Mouse (Mus musculus) cerebellum, adult 11 months (tissue): Measurements from ENCODE around the gene AC124502.3.

Source experiments
- DNase-seq: peaks from one replicate; pipeline ENCODE4 v3.0.0; 2022

The AC124502.3 gene

DNA sequence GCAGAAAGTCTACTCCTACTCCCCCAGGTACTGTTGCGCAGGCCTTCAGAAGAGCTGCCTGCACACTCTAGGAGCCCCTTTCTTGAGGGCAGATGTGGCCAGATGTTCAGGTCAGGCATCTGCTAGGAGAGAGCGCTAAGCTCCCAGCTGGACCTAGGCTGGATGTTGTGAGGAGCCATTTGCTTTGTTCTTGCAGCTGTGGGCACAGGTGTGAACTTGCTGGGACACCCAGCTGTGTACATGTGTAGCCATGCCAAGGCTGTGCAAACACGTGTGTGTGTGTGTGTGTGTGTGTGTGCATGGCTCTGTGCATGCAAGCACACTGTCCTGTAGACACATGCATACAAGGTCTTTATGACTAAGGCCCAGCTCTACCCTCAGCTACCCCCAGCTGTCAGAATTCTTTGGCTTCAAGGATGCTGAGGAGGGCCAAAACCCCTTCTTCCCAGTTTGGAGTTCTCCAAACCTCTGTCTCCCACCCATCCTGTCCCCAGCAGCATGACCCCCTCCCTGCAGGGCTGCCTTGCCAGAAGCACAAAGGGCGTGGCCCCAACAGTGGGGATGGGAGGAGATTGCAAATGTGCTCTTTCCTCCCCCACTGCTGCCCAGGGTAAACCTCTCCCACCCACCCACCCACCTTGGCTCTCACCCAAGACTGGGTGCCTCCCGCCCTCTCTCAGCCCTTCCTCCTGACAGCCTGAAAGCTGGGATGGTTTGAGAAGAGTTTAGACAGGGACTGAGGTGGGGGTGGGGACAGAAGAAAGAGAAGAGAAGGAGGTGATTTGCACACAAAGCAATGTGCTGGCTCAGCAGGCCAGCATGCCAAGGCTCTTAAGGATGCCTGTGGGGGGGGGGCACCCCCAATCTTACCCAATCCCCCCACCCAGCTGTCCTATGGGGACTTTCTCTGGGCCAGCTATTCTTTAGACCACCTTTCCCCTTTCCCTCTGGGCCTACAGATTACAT is 22.0 kb downstream of the AC124502.3 start:
- no peak for DNase-seq

DNA sequence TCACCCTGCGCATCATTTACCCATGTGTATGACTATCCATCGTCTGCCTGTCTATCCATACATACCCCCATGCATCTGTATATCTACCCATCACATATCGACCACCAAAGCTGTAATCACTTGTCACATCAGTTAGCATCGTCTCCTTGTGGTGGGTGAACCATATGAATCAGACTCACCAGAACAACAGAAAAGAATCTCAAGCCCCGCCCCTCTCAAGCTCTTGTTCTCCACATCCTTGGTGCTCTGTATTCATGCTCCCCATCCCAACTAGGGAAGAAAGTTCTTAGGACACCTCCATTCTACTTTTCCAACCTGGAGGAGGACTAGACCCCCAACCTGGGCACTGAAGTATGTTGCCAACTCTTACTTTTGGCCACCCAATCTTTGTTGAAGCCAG is 23.4 kb downstream of the AC124502.3 start:
- DNase-seq = no peak

DNA sequence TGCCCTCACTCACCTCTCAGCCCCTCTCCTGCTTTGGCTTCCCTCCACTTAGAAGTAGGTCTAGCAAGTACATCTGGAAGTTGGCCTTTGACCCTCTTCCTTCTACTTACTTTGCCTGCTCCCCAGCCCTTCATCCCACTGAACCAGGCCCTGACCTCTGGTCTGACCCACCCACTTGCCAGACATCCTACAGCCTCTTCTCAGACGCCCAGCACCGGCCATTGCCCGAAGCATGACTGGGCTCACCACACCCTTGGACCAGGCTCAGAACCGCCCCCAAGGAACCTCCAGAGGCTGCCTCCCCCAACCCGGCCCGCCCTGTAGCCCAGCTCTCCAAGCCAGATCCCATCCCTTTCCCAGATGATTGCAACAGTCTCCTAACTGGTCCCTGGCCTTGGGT is 23.8 kb downstream of the AC124502.3 start:
- no peak for DNase-seq

DNA sequence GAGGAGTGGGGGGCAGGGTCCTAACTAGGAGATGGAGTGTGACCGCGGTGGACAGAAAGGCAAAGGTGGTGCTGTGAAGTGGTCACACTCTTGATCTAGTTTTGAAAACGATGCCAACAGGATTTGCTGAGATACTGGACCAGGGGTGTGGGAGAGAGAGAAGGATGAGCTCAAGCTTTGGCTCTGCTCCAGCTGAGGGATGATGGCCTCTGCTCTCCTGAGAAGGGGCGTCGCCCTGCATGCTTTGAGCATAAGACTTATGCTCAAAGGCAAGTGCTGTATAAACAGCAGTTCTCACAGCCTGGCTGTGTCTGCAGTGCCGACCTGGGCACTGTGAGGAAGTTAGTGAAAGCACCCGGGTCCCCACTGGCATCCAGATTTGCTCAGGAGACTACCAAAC is 26.4 kb downstream of the AC124502.3 start:
- DNase-seq = no peak

DNA sequence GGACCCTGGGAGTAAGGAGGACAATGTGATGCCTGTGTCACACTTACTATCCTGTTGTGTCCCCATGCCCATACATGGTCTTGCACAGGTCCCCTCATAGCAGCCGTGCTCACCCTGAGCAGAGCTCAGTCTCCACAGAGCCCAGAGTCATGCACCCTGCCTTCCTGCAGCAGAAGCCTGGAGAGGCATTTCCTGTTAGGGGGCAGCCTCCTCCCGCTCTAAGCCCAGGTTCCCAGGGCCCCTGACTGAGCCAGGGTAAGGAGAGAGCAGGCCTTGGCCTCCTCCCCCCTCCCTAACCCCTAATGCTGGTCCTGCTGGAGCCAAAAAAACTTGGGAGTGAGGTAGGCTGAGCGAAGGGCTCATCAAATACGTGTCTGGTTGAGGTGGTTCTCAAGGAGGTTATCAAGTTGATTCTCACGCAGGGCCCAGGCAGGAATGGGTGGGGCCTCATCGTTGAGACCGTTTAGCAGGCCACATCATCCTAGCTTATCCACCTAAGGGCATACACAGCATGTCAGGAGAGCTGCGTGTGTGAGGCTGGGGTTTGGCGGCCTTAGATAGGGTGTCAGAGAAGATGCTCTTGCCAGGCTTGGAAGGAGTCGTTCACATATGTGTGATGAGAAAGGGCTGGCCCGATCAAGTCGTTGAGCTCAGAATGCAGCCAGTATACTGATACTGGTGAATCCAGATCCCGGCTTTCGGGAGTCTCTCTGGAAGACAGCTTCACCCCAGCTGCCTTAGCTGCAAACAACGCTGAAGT is 28.5 kb downstream of the AC124502.3 start:
- no peak for DNase-seq

DNA sequence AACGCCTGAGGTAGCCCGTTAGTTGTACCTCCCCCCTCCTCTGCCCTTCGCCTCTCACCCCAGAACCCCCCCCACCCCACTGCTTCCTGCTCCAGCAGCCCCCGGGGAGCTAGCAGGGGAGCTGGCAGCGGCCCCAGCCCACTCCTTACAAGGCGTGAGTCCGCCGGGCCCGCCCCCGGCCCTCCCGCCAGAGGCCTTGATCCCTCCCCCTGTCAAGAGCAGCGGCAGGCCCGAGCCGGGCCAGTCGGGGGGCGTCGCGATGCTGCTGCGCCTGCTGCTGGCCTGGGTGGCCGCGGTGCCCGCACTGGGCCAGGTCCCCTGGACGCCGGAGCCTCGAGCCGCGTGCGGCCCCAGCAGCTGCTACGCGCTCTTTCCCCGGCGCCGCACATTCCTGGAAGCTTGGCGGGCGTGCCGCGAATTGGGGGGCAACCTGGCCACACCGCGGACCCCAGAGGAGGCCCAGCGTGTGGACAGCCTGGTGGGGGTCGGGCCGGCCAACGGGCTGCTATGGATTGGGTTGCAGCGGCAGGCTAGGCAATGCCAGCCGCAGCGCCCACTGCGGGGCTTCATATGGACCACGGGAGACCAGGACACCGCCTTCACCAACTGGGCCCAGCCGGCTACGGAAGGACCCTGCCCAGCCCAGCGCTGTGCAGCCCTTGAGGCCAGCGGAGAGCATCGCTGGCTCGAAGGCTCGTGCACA is 29.3 kb downstream of the AC124502.3 start, which contains the start of gene Cd248:
Gene Cd248, plus strand, starts transcription at position 212 of the 703 bp plus-strand sequence.
- DNase-seq = no peak

DNA sequence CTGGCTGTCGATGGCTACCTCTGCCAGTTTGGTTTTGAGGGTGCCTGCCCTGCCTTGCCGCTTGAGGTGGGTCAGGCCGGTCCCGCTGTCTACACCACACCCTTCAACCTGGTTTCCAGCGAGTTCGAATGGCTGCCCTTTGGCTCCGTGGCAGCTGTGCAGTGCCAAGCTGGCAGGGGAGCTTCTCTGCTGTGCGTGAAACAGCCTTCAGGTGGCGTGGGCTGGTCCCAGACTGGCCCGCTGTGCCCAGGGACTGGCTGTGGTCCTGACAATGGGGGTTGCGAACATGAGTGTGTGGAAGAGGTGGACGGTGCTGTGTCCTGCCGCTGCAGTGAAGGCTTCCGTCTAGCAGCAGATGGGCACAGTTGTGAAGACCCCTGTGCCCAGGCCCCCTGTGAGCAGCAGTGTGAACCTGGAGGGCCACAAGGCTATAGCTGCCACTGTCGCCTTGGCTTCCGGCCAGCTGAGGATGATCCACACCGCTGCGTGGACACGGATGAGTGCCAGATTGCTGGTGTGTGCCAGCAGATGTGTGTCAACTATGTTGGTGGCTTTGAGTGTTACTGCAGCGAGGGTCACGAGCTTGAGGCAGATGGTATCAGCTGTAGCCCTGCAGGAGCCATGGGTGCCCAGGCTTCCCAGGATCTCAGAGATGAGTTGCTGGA is 30.0 kb downstream of the AC124502.3 start:
- DNase-seq = no peak

DNA sequence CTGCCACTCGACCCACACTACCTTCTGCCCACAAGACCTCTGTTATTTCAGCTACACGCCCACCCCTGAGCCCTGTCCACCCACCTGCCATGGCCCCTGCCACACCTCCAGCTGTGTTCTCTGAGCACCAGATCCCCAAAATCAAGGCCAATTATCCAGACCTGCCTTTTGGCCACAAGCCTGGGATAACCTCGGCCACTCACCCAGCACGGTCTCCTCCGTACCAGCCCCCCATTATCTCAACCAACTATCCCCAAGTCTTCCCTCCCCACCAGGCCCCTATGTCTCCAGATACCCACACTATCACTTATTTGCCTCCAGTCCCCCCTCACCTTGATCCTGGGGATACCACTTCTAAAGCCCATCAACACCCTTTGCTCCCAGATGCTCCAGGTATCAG is 30.8 kb downstream of the AC124502.3 start:
- no peak for DNase-seq

DNA sequence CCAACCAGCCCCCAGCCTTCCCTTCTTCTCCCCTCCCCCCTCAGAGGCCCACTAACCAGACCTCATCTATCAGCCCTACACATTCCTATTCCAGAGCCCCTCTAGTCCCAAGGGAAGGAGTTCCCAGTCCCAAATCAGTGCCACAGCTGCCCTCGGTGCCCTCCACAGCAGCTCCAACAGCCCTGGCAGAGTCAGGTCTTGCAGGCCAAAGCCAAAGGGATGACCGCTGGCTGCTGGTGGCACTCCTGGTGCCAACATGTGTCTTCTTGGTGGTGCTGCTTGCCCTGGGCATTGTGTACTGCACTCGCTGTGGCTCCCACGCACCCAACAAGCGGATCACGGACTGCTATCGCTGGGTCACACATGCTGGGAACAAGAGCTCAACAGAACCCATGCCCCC is 31.3 kb downstream of the AC124502.3 start:
- no peak for DNase-seq

DNA sequence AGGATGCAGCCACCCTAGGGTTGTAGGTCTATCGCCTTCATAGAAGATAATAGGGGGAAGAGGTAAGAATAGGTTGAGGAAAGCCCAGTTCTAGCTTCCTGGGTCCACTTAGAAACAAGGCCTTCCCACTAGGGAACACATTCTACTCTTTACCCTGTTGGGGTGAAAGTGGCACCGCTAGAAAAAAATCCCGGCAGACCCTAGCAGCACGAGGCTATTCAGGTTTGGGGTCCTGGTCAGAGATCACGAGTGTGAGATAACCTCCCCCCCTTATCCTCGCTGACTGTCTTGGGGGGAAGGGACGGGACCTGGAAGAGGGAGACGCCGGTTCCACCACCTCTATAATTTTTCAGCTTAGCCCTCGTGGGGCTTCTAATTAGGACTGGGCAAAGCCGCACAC is 32.4 kb downstream of the AC124502.3 start:
- DNase-seq = no peak

DNA sequence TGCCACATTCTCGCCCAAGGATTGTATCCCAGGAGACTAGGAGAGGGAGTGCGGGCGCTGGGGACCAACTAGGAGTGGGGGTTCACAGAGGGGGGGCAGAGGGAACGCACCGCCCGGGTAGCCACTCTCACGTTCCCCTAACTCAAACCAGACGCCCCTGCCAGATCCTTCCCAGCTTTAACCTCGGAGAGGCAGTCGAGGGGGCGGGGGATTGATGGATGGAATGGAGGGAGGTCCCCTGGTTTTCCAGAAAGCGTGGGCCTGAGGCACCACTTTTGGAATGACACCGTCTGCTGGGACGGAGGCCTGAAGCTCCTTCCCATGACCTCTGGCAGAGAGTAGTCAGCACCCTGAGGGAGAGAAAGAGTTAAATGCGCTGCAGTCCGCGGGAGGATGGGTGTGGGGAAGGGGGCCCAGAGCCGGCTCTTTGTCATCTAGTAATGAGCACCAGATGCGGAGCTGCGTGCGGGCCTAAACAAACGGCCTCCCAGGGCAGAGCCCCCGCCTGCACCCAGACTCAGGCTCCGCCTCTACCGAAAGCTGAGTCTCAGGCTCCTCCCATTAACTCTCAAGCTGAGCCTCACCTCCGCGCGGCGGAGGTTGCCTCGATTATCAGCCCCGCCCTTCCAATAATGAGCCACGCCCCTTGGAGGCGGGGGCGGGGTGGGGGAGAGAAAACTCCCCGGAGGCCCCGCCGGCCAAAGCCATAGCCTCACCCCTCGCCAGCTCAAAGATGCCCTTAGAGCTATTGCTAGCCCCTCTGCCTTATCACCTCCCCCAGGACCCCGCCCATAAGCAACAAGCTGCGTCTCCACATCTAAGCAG is 33.1 kb downstream of the AC124502.3 start:
- no peak for DNase-seq

DNA sequence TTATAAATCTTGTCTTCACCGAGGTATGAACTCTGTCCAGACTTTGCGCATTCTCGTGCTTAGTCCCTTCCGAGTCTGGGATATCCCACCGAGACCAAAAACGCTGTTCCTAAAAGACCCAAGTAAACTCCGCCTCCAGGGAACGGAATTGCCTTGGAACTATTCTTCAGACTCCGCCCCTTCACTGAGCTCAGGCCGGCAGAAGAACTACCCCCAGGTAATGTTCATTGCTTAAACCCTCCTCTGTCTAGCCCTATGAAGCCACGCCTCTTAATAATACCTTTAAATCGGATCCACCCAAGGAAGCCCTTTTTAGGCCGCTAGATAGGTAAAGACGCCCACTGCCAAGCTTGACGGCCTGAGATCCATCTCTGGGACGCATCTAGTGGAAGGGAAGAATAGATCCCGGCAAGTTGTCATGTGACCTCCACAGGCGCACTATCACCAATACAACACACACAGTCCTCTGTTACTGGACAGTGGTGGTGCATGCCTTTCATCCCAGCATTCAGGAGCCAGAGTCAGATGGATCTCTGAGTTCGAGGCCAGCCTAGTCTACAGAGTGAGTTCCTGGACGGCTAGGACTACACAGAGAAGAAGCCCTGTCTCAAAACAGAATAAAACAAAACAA is 33.8 kb downstream of the AC124502.3 start:
- no peak for DNase-seq

DNA sequence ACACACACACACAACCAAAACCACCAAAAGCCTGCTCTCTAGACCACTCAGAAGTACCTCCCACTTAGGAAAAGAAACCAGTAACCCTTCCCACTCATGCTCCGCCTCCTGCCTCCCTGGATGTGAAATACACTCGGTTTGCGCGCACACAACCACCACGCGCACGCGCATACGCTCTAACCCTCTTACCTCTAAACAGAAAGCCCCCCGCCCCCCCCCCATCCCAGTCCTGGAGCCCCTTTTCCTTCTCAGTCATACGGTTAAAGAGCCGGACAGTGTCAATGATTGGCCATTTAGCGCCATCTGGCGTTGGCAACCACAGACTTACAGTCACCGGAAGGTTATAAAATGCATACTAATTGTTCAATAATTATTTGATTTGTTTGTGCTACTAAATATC is 34.3 kb downstream of the AC124502.3 start:
- no peak for DNase-seq

DNA sequence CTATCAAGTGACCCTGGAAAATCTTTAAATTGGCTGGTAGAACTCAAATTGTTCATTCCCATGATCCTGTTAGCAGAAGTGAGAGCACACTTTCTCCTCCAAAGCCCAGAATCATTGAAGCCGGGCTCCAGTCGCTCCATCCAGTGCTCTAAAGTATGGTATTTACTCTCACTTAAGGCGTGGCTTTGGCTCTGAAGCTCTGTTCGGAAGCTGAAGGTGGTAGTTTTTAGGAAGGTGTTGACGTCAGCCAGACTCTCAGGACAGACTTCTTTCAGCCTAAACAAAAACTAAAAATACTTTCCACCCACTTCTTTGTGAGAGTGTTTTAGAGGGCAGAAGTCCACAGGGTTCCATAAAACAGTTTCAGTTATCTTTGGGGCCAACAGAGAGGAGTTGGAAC is 34.8 kb downstream of the AC124502.3 start:
- no peak for DNase-seq

DNA sequence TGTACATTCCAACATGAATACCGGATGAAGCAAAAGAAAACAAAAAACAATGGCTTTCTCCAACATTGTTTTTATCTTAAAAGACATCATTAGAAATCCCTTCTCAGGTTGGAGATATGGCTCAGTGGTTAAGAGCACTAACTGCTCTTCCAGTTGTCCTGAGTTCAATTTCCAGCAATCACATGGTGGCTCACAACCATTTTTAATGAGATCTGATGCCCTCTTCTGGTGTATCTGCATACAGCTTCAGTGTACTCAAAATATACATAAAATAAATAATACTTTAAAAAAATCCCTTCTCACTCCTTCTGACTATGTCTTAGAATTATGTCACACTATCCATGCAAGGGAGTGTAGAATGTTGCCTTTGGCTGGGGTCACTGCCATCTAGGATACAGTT is 40.6 kb downstream of the AC124502.3 start:
- DNase-seq = no peak

DNA sequence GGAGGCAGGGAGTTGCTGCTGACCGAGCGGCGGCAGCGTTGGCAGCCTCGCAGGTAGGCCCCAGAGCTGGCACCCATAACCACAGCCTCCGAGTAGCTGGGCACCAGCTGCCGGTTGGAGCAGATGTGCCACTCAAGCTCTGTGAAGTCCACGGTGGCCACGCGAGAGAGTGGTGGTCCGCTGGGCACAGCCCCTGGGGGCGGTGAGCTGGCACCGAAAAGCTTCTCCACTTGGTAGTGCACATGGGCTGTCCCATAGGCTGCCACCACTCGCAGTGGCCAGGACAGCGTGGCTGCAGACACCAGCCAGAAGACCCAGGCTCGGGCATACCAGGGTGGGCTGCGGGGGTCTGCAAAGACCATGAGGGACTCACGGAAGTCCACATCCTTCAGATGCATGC is 43.3 kb downstream of the AC124502.3 start:
- DNase-seq = no peak

DNA sequence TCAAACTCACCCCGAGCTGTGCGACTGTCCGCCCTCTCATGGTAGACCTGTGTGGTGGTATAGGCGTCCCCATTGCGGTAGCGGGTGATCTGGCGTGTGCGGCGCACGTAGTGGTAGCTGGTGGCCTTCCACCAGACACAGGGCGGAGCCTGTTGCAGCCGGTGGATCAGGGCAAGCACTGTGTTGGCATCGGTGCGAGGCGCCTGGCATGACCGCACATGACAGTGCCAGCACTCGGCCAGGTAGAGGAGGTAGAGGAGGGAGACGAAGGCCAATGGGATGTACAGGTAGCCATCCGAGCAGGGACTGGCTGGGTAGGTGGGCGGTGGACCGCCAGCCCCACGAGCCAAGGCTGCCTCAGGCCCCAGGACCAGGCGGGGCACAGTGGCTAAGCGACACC is 43.9 kb downstream of the AC124502.3 start:
- no peak for DNase-seq

DNA sequence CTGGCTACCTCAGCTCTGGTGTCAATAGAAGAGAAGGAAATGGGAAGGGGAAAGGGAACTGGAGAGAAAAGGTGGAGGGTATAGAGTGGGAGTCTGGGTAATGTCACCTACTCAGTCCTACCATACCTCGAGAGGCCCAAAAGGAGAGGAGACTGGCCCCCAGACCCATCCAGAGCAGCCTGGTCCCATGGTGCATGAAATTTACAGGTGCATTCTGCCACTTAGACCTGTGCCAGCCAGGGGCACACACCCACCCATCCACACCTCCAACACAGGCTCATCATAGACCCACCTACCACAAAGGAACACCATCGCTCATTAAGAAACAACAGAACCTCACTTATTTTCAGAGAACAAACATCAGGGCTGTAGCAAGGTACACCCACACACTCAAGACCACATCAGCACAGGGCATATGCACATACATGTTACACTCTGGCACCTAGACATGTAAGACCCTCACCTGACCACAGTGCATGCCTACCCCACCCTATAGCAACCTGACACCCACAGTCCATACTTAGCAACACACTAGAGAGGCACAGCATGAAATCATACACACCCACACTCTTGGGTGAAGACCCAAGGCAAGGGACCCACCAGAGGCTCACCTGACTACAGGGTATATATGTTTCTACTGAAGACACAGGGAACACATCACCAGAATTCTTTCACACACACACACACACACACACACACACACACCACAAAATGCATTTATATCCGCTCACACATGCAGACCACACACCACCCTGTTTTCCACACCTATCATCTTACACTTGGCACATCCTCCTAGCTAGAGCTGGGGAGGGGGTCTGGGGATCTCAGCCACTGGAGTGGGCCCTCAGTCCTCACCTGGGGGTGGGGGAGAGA is 45.5 kb downstream of the AC124502.3 start:
- DNase-seq = no peak

DNA sequence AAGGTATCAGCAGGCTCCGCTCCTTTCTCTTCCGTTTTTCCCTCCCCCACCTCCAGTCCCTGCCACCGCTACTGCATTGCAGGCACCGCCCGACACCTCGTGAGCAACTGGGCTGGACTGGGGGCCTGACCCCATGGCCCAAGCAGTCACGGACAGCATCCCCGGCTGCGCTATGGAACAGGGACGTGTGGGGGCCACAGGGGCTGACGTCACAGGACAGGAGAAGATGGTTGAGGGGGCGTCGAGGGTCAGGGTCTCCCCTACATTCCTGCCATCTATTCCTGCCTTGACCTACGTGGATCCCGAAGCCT is 46.1 kb downstream of the AC124502.3 start:
- DNase-seq = peak; percentile 62

DNA sequence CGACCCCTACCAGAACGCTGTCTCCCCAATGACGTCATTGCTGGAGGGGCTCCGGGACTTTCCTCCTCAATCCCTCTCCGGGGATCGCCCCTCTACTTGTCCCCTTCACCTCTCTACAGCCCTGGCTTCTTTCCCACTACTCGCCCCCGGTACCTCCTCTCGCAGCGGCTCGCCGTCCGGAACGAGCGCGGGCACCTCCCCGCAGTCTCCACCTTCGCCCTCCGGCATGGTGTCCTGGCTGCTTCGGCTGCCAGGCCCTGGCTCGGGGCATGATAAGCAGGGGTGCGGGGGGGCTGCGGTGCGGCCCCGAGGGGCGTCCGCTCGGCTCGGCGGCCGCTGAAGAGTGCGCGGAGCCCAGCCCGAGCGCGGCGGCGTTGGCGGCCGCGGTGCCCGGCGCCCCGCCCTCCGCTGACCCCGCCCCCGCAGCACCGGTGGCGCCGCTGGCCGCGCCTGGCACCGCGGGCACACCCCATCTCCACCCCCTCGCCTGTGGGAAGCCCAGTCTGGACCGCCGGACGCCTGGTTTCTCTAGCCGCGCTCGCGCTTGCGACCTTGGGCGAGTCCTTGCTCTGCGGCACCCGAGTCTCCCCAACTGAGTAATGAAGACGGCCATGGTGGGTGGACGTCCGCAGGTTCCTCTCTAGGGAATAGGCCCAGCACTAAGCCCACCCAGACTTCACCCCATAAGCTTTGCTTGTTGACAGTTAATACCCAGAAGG is 46.6 kb downstream of the AC124502.3 start, which contains the start of gene Tmem151a:
Gene Tmem151a, minus strand, starts transcription at position 387 of the 719 bp plus-strand sequence.
- peak; percentile 72 for DNase-seq
